Mouse (Mus musculus) neural tube, embryonic 12.5 days (tissue): ENCODE results near the gene Vegfa. TPM values are rescaled to one million over a fixed set of nuclear protein-coding genes. Genes with fewer than 3 reads are reported as not detected.
A peak's percentile ranks its signal among the peaks of the same experiment; 100 is the strongest.

Source experiments
- ATAC-seq: fragments of 200-750 bp; cut with Nextera tagmentation; 2 replicates; pipeline ENCODE4 v1.8.0; 2017; ENCODE audit warnings: low read depth, mild to moderate bottlenecking, moderate TSS enrichment, moderate library complexity; ENCODE audit not compliant: low FRiP score
- H3K27ac ChIP-seq: fragments of 300-500 bp; sonication (generic); 2 replicates; pipeline ENCODE4 v1.5.1; 2016
- H3K27me3 ChIP-seq: fragments of 300-500 bp; sonication (generic); replicated peaks from 2 replicates; pipeline ENCODE4 v1.6.1; 2016; ENCODE audit warnings: mild to moderate bottlenecking
- H3K36me3 ChIP-seq: fragments of 300-500 bp; sonication (generic); 2 replicates; pipeline ENCODE4 v1.6.1; 2016; ENCODE audit warnings: mild to moderate bottlenecking
- H3K4me1 ChIP-seq: fragments of 300-500 bp; sonication (generic); 2 replicates; pipeline ENCODE4 v1.6.1; 2016
- H3K4me2 ChIP-seq: fragments of 300-500 bp; sonication (generic); replicated peaks from 2 replicates; pipeline ENCODE4 v1.6.1; 2016; ENCODE audit warnings: mild to moderate bottlenecking
- H3K4me3 ChIP-seq: fragments of 300-500 bp; sonication (generic); 2 replicates; pipeline ENCODE4 v1.5.1; 2016
- H3K9ac ChIP-seq: fragments of 300-500 bp; sonication (generic); 2 replicates; pipeline ENCODE4 v1.6.1; 2016; ENCODE audit warnings: mild to moderate bottlenecking
- H3K9me3 ChIP-seq: fragments of 300-500 bp; sonication (generic); 2 replicates; pipeline ENCODE4 v1.6.1; 2016; ENCODE audit warnings: mild to moderate bottlenecking
- WGBS: fragments of 180-500 bp; shearing (Covaris S2); methylation state at CpG from one replicate; pipeline ENCODE4 v1.1.7; 2016; 5-methylcytosine and 5-hydroxymethylcytosine counted together
- polyA plus RNA-seq: library from polyadenylated mRNA; unstranded; fragments of >200 nt; fragmentation: Nextera tagmentation; extraction: Ambion mirVana; gene quantifications from 2 replicates; pipeline ENCODE4 v1.2.1, GENCODE M21; 2016

The Vegfa gene
- polyA plus RNA-seq, 1 experiment from 2014 or later, result 3.4 TPM

DNA sequence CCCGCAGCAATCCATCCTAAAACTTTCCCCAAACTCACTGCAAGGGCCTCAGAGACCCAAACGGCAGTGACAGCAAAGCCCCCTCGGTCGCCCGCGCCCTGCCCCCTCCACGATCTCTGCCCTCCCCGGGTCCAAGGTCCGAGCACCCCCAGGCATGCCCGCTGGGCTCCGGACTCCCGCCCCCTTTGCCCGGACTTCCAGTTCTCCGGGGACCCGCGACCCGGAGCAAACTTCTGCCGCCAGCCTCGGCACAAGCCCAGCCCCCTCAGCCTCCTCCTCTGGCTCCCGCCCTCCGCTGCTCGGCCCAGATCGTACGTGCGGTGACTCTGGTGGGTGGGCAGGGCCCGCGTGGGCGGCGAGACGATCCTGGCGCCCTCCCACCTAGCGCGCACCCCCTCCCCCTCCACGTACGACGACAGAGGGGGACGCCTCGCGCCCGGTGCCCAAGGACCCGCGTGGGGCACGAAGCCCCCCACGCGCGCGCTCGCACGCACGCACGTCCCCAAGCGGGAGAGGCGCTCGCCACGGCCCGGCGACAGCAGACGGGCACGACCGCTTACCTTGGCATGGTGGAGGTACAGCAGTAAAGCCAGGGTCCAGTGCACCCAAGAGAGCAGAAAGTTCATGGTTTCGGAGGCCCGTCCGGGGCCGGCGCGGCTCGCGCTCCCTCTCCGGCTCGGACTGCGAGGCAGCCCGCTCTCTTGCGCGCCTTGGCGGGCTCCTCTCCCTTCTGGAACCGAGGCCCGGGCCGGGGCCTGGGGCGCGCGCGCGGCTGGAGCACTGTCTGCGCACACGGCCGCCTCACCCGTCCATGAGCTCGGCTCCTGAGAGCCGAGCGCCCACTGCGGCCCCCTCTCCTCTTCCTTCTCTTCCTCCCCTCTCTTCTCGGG lies 1.2 kb downstream of the Vegfa start:
- Histone ChIP-seq H3K4me1 (peaks cover 50% of the 10 kb centered on the region), H3K36me3 (no peaks in the 10 kb centered on the region), H3K27ac (peak overlapping the region; percentile 64; the same call in 1 of the 2 replicates), H3K9me3 (no peaks in the 10 kb centered on the region), H3K4me3 (peak overlapping the region; percentile 85), H3K27me3 (no peaks in the 10 kb centered on the region), H3K9ac (peak overlapping the region; percentile 94), H3K4me2 (peak overlapping the region; percentile 93)
- peak; percentile 17; the same call in 1 of the 2 replicates for ATAC-seq
- WGBS, result under 1% methylated on average over 92 of the region's 92 CpGs

DNA sequence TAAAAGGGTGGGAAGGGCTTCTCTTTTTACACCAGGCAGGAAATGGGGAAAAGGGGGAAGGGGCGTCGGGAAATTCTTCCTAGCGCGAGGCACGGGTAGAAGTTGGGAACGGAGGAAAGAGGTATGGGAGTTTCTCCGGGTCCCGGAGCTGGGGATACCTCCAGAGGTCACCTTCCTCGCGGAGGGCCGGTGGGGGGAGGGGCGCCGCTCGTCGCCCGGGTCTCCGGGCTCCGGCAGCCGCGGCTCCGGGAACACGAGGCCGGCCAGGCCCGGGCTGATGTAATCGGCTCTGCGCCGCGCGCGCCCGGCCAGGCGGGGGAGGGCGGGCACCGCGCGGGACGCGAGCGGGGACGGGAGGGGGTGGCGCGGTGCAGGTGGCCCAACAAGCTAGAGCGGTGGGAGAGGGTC lies 1.8 kb downstream of the Vegfa start:
- Histone ChIP-seq H3K9me3 (no peaks in the 10 kb centered on the region), H3K4me2 (peak overlapping the region; percentile 93), H3K27ac (peak overlapping the region; percentile 64; the same call in 1 of the 2 replicates), H3K4me3 (peak overlapping the region; percentile 85), H3K9ac (peak overlapping the region; percentile 94), H3K4me1 (peaks cover 52% of the 10 kb centered on the region), H3K36me3 (peaks cover 4% of the 10 kb centered on the region), H3K27me3 (no peaks in the 10 kb centered on the region)
- no peak for ATAC-seq
- WGBS, result under 1% methylated on average over 43 of the region's 43 CpGs

DNA sequence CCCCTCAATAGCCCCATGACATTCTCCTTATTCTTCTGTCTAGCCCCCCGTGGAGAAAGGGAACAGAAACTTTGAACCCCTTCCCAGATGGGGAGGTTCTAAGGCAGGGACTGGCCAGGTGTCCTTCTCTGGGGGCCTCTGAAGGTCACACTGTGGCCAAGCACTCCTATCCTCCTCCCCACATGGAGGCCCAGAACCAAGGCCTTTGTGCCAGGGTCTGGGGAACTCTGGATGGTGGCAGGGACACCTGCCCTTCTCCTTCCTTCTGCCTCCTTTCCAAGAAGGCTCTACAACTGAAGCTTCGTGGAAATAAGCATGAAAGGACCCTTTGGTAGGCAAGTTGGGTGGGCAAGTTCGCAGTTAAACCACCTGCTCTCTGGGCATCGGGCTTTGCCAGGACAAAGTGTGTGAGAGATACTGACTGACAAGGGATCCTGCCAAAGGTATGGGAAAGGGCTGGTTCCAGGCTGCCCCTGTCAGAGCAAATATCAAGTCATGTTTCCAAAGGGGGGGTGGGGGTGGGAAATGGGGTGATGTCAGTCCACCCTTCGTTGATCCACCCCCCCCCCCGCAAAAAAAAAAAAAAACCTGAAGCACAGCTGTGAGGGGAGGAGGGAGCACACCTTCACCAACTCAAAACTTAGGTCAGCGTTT lies 2.5 kb downstream of the Vegfa start:
- Histone ChIP-seq H3K4me3 (peak overlapping the region; percentile 85), H3K9me3 (no peaks in the 10 kb centered on the region), H3K27me3 (no peaks in the 10 kb centered on the region), H3K4me2 (peak overlapping the region; percentile 93), H3K9ac (peak overlapping the region; percentile 94), H3K36me3 (peaks cover 10% of the 10 kb centered on the region), H3K4me1 (peaks cover 52% of the 10 kb centered on the region), H3K27ac (no peak overlapping the region)
- ATAC-seq, result no peak
- 12% methylated on average over 7 of the region's 7 CpGs for WGBS

DNA sequence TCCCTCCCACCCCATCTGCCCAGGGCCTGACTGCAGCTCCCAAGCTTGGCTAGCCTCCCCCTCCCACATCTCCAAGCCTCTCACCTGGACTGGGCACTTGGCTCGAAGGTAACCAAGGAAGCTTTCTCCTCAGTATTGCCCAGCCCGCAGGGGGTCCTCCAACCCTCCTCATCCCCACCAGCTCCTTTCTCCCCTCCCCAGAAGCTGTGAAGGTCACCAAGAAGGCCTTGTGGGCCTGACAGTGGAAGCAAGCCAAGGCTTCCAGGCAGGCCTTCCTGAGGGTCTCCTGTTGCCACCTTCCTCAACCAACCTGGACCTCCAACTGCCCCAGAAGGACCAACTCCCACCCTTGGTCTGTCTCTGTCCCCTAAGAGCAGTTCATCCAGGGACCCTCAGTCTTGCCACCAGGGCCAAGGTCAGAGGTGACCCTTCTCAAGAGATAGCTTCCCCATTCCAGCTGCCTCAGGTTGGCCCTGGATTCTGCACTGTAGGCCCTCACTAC lies 3.1 kb downstream of the Vegfa start:
- peaks cover 52% of the 10 kb centered on the region for H3K4me1 ChIP-seq
- no peak overlapping the region for H3K27ac ChIP-seq

DNA sequence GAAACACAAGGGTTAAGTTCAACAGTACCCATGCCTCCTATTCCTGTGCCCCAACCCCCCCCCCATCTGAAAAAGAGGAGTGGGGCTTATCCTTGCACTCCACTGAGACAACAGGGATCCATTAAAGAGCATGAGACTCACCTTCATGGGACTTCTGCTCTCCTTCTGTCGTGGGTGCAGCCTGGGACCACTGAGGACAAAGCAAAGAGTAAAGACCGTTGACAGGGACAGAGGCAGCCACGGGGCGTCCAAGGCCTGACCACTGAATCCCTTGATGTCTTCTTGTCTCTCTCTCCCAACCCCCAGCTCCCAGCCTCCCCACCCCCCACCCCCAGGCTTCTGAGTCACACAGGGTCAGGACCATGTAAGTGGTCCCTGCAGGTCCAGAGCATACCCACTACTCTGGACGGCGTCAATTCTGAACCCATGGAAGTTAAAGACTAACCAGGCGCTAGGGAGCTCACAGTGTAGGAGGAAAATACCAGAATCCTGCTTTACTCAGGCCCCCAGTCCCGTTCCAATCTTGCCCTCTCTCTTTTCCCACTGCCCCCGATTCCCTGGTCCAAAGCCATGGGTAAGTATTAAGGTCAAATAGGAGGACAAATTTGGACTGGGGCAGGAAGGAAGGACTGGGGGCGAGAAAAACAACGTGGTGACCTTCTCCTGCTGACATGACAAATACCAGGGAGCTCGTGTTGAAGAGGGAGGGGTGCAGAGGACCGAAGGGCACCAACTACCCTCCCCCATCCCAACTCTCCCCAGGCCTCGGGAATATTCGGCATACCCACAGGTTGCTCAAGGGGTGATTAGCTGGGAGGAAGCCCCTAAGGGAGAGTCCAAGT lies 3.7 kb downstream of the Vegfa start:
- no peak for ATAC-seq
- H3K9ac ChIP-seq, result peak overlapping the region; percentile 94; the same call in 1 of the 2 replicates
- WGBS, result 23% methylated on average over 15 of the region's 15 CpGs
- no peaks in the 10 kb centered on the region for H3K9me3 ChIP-seq
- H3K4me3 ChIP-seq, result peak overlapping the region; percentile 85; the same call in 1 of the 2 replicates
- H3K4me2 ChIP-seq, result peak overlapping the region; percentile 93
- no peaks in the 10 kb centered on the region for H3K27me3 ChIP-seq
- no peak overlapping the region for H3K27ac ChIP-seq
- peaks cover 48% of the 10 kb centered on the region for H3K4me1 ChIP-seq
- peaks cover 23% of the 10 kb centered on the region for H3K36me3 ChIP-seq

More for the DNA sequence above, 3.1 kb downstream of the Vegfa start:
- Histone ChIP-seq H3K9me3 (no peaks in the 10 kb centered on the region), H3K27me3 (no peaks in the 10 kb centered on the region), H3K36me3 (peaks cover 16% of the 10 kb centered on the region), H3K9ac (peak overlapping the region; percentile 94), H3K4me2 (peak overlapping the region; percentile 93), H3K4me3 (peak overlapping the region; percentile 85)
- 46% methylated on average over 2 of the region's 2 CpGs for WGBS
- ATAC-seq, result no peak

DNA sequence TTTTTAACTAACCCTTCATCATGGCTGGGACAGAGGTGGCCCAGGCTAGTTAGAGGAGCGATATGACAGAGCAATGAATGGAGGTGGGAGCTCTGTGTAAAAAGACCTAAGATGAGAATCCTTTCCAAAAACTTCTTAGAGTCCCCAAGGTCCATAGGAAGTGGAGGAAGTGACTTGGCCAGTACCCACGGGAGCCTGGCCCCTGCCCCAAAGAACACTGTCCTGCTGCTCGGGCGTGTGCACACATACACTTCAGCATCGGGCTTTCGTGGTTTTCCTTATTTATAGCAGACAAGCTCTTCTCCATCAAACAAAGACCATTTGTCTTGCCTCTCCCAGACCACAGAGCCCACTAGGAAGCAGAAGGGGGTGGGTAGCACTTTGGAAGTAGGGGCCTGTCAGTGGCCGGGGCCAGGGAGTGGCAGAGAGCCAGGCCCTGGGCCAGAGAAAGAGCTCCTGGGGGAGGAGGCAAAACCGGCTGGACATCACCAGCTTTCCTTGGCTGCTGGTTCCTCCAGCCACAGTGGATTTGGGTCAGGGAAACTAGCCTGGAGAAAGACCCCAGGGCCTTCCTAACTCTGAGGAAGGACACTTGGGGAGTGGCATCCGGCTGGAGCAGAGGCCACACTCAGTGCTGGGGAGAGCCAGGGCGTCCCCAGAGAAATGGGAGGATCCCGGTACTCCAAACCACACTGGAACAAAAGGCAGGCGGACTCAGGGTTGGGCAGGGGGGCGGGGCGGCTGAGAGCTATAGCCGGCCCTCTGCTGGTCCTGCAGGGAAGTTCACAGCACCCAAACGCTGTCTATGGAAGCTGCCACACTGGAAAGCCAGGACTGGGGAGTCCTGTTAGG lies 4.9 kb downstream of the Vegfa start:
- Histone ChIP-seq H3K4me3 (peak overlapping the region; percentile 15), H3K4me1 (peaks cover 45% of the 10 kb centered on the region), H3K9me3 (no peaks in the 10 kb centered on the region), H3K27ac (peak overlapping the region; percentile 79), H3K4me2 (peak overlapping the region; percentile 93), H3K27me3 (no peaks in the 10 kb centered on the region), H3K36me3 (peaks cover 34% of the 10 kb centered on the region), H3K9ac (peak overlapping the region; percentile 94)
- 7% methylated on average over 16 of the region's 16 CpGs for WGBS
- peak; percentile 61 for ATAC-seq

DNA sequence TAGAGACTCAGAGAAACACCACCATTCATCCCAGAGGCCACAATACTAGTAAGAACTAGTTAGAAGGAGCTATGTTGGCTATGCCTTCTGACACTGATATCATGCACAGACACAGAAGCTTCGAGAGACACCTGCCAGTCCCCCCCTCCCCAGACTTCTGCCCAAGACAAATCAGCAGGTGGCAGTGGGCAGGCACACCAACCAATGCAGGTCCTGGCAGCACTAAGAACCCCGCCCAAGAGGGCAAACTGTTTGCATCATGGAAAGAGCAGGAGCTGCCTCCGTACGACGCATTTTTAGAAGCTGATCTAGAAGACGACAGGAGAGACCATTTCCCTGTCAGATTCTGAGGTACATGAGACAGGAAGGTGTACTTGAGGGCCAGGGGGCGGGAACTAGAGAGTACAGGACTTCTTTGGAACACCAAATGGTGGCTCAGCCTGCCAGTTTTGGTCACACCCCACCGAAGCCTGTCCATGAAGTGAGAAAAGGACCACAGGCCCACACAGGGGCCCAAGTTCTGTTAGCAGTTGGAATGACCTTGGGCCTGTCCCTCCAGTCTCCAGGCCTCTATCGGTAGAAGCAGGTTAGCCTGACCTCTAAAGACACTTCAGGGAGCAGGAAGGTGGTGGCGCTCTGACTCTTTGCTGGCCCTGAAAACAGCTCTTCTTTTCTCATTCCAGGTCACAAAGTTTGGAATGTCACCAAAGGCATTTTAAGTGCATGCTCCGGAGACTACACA lies 6.1 kb downstream of the Vegfa start:
- Histone ChIP-seq H3K9ac (no peak overlapping the region), H3K27ac (no peak overlapping the region), H3K27me3 (no peaks in the 10 kb centered on the region), H3K4me2 (no peak overlapping the region), H3K4me3 (no peak overlapping the region), H3K36me3 (peaks cover 46% of the 10 kb centered on the region), H3K4me1 (peaks cover 42% of the 10 kb centered on the region), H3K9me3 (no peaks in the 10 kb centered on the region)
- ATAC-seq, result no peak
- WGBS, result 85% methylated on average over 11 of the region's 11 CpGs

DNA sequence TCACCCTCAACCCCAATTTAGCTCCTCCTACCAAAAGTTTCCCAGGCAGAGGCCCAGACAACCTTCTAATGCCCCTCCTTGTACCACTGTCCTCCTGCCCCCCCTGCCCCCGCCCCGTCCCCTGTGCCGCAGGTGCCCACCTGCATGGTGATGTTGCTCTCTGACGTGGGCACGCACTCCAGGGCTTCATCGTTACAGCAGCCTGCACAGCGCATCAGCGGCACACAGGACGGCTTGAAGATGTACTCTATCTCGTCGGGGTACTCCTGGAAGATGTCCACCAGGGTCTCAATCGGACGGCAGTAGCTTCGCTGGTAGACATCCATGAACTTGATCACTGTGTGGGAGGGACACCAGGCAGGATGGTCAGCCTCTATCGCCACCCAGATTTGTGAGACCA lies 7.0 kb downstream of the Vegfa start:
- H3K9ac ChIP-seq, result no peak overlapping the region
- peaks cover 42% of the 10 kb centered on the region for H3K4me1 ChIP-seq
- ATAC-seq, result no peak
- no peaks in the 10 kb centered on the region for H3K9me3 ChIP-seq
- H3K4me3 ChIP-seq, result no peak overlapping the region
- H3K4me2 ChIP-seq, result no peak overlapping the region
- H3K27ac ChIP-seq, result no peak overlapping the region
- peaks cover 55% of the 10 kb centered on the region for H3K36me3 ChIP-seq
- H3K27me3 ChIP-seq, result no peaks in the 10 kb centered on the region
- WGBS, result 93% methylated on average over 15 of the region's 15 CpGs

DNA sequence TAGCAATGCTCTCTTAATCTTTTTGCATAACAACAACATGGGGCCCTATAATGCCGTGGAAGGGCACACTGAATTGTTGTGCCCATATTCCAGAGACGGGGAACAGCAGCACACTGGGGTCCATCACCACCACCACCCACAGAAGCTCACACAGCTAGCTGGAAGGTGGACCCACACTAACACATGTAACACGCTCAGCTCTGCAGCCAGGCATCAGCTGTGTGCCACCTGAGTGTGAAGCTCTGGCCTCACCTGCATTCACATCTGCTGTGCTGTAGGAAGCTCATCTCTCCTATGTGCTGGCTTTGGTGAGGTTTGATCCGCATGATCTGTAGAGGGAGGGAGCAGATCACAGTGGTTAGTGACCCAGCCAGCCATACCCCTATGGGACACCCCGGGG lies 8.0 kb downstream of the Vegfa start:
- Histone ChIP-seq H3K9ac (no peak overlapping the region), H3K4me1 (peaks cover 34% of the 10 kb centered on the region), H3K27ac (no peak overlapping the region), H3K4me2 (no peak overlapping the region), H3K4me3 (no peak overlapping the region), H3K9me3 (no peaks in the 10 kb centered on the region), H3K27me3 (no peaks in the 10 kb centered on the region), H3K36me3 (peaks cover 65% of the 10 kb centered on the region)
- ATAC-seq, result no peak
- 93% methylated on average over 5 of the region's 5 CpGs for WGBS

DNA sequence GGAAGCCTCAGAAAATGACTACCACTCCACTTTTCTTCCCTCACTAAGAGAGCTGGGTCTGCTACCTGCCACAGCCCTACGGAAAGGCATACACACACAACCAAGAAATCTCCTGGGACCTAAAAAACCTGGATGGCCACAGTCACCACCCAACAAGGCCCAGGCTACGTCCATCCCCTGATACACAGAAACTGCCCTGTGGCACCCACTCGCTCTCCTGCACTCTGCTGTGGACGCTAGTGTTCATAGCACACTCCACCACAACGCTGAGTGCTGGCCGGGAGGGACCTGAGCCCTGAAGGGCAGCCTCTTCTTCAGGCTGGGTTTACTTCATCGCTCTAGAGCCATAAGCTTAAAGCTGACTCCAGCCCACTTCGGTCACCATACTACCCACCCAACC lies 8.6 kb downstream of the Vegfa start:
- ATAC-seq, result no peak
- Histone ChIP-seq H3K9ac (no peak overlapping the region), H3K4me1 (peaks cover 28% of the 10 kb centered on the region), H3K4me2 (no peak overlapping the region), H3K27ac (no peak overlapping the region), H3K27me3 (no peaks in the 10 kb centered on the region), H3K36me3 (peaks cover 71% of the 10 kb centered on the region), H3K4me3 (no peak overlapping the region), H3K9me3 (no peaks in the 10 kb centered on the region)
- 93% methylated on average over 8 of the region's 8 CpGs for WGBS
